Mouse (Mus musculus) thymus, adult 2 months (tissue): ENCODE results near the gene Mepe.

Source experiments
- CTCF ChIP-seq: fragments of 200-500 bp; IDR thresholded peaks from 2 replicates; pipeline ENCODE4 v1.5.1; 2012; ENCODE audit warnings: mild to moderate bottlenecking, control low read depth, low read length, moderate library complexity, borderline replicate concordance; ENCODE audit not compliant: control insufficient read depth, poor library complexity, insufficient read depth; ENCODE audit errors: extremely low read depth
- POLR2A ChIP-seq: fragments of 200-500 bp; IDR thresholded peaks from 2 replicates; pipeline ENCODE4 v1.6.1; 2012; ENCODE audit warnings: mild to moderate bottlenecking, low read length, control low read depth, moderate library complexity; ENCODE audit not compliant: control insufficient read depth, poor library complexity, insufficient read depth; ENCODE audit errors: extremely low read depth

GRCm38 (mm10) chr5:104332296-104332695 is 7.2 kb downstream of the Mepe start:
- TF ChIP-seq POLR2A: no peak
- no peak for TF ChIP-seq CTCF
